Mouse (Mus musculus) c-Kit-positive CD71-negative TER-119-negative erythroid progenitor cells, embryonic 14.5 days (primary cell): ENCODE results near the gene Ube2d1.

Source experiments
- DNase-seq: peaks from one replicate; pipeline ENCODE4 v3.0.0-alpha.2; 2013; ENCODE audit warnings: low read depth

Gene Ube2d1

GRCm38 (mm10) chr10:71285126-71285580 lies at the start of gene Ube2d1:
Gene Ube2d1, minus strand, starts transcription at chr10:71285262.
- peak; percentile 37 for DNase-seq

GRCm38 (mm10) chr10:71332859-71333258 lies 47.8 kb upstream of the Ube2d1 start:
- no peak for DNase-seq

DNA sequence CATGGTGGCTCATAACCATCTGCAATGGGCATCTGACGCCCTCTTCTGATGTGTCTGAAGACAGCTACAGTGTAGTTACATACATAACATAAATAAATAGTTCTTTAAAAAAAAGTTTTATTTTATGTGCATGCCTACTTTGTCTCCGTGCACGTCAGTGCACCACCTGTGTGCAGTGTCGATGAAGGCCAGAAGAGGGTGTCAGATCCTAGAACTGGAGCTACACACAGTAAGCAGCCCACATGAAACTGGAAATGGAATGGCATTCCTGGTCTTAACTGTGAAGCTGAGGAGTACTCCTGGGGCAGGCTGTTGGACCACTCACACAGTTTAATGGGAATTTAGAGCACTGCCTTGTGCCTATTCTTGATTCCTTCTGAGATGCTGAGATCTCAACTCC lies 47.3 kb upstream of the Ube2d1 start:
- DNase-seq = no peak

GRCm38 (mm10) chr10:71331908-71332307 lies 46.8 kb upstream of the Ube2d1 start:
- no peak for DNase-seq

DNA sequence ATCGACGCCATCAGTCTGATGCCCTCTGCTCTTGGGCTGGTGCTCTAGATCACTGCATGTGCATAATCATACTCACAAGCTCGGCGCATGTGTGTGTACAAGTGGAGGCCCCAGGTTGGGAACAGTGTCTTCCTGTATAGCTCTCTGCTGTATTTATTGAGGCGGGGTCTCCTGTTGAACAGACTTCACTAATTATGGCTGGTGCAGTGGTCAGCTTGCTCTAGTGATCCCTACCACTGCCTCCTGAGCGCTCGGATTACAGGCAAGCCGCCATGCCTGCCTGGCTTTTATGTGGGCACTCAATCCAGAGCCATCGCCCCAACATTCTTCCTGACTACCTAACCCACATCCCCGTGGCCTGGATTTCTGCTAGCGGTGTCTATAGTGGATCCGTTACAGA lies 45.0 kb upstream of the Ube2d1 start:
- no peak for DNase-seq

GRCm38 (mm10) chr10:71329295-71329694 lies 44.2 kb upstream of the Ube2d1 start:
- DNase-seq = no peak

GRCm38 (mm10) chr10:71328870-71329269 lies 43.8 kb upstream of the Ube2d1 start:
- no peak for DNase-seq

DNA sequence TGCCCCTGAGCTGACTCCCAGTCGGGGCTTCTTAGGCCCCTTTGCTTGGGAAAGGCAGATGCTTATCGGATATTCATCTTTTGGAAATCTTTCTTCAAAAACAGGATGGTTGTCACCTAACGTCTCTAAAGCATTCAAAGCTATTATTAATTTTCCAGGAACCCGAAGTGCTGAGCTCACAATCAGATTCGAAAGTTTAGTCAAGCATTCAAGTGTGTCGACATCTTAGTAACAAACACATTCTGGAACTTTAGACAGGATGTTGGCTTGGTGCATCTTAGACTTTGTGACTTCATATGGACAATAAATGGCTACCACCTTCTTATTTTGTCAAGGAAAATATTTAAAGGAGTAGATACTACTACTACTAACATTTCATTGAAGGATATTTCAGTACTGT lies 43.3 kb upstream of the Ube2d1 start:
- DNase-seq = no peak

DNA sequence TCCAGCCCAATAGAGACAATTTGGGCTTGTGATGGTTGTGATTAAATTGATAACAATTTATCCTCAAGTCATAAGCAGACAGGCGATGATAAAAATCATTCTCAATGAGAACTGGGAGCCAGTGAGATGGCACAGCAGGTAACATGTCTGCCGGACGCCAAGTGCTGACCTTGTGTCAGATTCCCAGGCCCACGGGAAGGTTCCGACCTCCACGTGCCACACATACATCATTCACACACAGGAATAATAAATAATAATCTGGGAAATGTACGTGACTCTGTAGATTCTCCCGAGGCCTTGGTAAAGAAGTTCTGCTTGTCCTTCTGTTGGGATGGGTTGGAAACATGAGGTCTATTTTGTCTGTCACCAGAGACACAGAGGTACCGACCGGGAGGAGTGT lies 42.3 kb upstream of the Ube2d1 start:
- DNase-seq = no peak

DNA sequence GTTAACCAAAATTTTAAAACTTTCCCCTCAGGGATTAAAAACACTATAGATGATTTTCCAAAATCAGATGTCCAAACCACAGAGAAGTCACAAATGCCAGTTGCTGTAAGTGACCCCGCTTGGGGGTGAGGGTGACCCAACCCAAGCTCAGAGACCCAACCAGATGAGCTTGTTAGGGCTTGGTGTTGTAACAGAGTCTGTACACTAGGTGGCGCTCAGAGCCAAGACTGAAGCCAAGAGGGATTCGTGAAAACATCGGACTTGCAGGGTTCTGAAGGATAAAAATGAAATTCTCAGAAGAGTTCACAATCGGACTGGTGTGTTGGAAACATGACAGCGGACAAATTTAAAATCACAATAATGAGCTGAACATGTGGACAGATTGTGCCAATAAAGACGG lies 41.7 kb upstream of the Ube2d1 start:
- peak; percentile 63 for DNase-seq

DNA sequence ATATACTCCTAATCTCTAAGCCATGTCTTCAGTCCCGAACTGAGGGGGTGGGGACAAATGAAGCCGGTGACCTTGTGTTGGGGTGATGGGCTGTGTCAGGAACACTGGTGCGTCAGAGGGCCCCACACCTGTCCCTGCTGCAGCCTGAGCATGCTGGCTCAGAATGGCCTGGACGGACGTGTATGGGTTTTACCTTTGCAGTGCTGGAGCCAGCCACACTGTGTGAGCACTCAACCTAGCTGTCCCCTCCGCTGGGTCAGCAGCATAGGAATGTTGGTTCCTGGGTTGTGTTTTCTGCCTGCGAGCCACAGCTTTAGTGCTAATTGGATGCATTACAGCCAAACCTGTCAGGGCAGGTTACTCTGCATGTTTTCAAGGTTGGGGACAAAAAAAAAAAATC lies 41.1 kb upstream of the Ube2d1 start:
- DNase-seq = no peak

DNA sequence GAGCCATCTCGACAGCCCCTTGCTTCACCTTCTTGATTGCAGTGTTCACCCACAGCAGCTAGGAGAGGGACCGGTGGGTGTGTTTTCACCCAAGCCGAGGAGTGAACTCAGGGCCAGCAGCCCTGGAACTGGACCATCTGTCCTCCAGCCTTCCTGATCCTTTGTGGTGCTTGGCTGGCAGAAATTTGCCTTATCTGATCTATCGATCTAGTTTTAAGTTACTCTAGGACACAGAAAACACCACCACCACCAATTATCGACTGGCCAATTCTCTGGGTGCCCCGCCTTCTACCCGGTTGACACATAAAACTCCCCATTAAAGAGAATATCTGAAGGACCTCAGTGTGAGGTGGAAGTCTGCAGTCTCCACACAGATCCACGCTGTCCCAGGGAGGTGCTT lies 38.6 kb upstream of the Ube2d1 start:
- no peak for DNase-seq

GRCm38 (mm10) chr10:71316497-71316896 lies 31.4 kb upstream of the Ube2d1 start:
- no peak for DNase-seq

- no peak for DNase-seq
Observed at GRCm38 (mm10) chr10:71316056-71316455, 31.0 kb upstream of the Ube2d1 start.

DNA sequence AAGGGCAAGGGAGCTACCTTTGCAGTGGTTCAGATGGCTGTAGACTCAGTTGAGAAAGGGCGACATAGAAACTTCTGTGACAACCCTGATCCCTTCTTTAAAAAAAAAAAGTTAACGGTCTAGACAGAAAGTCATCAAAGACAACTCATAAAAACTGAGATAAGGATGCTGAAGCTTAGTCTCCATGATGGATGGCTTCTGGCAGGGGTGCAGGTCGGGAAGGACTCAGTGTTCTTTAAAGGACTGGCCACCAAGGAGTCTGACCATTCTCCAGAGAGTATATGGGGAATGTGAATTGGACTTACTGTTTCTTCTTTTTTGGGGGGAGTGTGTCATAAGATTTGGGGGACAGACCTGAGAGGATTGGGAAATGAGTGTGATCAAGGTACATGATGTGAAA lies 29.5 kb upstream of the Ube2d1 start:
- DNase-seq = no peak

DNA sequence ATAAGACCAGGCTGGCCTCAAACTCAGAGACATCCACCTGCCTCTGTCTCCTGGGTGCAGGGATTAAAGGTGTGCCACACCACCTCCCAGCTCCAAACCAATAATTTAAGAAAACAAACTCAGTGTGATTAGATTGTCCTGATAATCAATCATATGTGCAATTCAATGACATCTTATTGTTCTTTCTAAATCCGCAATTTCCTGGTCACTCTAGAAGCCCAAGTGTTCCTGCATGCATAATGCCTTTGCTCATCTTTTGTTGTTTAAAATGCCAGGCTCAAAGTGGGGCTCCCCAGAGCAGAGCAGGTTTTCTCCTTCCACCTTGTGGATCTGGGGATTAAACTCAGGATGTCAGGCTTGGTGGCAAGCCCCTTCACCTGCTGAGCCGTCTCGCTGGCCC lies 25.2 kb upstream of the Ube2d1 start:
- DNase-seq = no peak

- no peak for DNase-seq
Observed at GRCm38 (mm10) chr10:71308199-71308598, 23.1 kb upstream of the Ube2d1 start.

DNA sequence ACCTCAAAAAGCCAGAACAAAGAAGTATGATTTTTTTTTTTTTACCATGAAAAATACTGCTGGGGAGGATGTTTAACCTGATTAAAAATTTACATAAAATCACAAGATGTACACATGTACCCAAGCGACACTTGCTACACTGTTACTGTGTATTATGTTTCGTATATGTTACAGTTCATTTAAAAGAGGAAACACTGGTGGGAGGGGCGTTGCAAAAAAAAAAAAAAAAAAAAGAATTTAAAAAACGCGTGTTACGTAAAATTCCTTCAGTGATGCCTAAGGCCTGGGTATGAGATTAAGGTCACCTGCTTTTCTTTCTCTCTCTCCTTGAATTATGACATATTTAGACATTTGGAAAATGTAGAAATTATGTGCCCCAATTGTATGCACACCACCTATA lies 21.7 kb upstream of the Ube2d1 start:
- no peak for DNase-seq

DNA sequence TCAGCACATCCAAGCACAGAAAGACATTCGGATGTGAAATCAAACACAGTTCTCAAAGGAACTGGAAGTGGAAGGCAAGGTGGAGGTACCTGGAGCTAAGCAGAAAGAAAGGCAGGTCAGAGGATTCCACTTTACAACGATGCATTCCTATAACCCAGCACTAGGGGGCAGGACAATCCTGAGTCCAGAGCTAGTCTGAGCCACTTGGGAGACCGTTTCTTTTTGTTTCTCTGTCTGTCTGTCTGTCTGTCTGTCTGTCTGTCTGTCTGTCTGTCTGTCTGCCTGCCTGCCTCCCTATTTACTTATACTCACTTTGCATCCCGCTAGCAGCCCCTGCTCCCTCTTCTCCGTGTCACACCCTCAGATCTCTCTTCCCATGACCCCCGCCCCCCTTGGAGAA lies 21.1 kb upstream of the Ube2d1 start:
- peak; percentile 47 for DNase-seq

- DNase-seq = no peak
Observed at GRCm38 (mm10) chr10:71302490-71302889, 17.4 kb upstream of the Ube2d1 start.

DNA sequence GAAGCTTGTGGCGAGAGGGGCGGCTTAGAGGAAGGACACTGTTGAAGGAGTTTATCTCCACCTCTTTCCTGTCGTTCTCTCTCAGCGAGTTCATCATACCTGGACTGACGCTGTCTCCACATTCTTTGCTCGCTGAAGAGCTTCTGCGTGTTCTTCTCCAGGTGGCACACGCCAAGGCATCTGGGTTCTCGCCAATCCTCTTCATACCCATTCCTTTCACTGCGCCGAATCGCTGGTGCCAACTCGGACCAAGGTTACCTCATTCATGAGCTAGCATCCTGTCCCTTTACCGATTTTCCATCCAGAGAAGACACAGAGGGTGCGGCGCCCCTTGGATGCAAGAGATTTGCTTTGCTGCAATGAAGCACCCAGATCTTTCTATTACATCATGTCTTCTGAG lies 15.1 kb upstream of the Ube2d1 start:
- no peak for DNase-seq

GRCm38 (mm10) chr10:71293245-71293644 lies 8.2 kb upstream of the Ube2d1 start:
- DNase-seq = no peak

DNA sequence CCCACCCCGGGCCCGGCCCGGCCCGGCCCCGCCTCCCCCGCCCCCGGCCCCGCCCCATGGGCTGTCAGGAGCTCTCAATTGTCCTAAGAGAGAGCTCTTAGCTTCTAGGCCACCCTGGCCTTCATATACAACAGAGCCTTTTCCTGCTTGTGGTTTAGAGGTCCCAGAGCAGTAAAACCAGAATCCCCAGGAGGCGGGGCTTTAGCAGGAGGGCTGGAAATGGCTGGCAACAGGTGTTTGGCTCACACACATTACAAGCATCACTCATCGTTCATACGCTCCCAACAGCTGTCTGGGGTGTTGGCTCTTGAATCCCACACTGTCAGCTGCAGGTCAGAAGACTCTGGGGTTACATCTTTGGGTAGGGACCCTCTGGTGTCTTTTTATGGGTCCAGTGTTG lies 7.2 kb upstream of the Ube2d1 start:
- no peak for DNase-seq

GRCm38 (mm10) chr10:71291801-71292200 lies 6.7 kb upstream of the Ube2d1 start:
- DNase-seq = no peak

DNA sequence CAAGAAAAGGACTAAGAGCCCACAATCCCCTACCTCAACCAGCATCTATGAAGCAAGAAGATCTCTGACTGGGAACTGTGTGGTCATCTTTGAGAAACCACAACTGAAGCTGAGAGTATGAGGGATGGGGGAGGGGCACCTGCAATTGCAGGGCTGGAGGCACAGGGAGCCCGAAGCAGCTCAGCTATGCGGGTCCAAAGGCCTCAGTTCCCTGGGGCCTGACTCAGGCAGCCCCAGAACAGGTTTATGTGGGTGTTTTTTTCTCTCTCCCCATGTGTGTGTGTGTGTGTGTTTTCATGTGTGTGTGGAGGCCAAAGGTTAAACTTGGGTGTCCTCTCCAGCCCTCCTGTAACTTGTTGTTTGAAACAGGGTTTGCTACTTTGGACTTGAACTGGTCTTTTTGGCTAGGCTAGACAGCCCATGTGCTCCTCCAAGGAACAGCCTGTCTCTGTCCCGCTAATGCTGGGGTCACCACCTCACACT lies 6.2 kb upstream of the Ube2d1 start:
- no peak for DNase-seq
